Mouse (Mus musculus) hindbrain, embryonic 11.5 days (tissue): ENCODE results near the gene Iars2. TPM values are rescaled to one million over a fixed set of nuclear protein-coding genes. Genes with fewer than 3 reads are reported as not detected.
A peak's percentile ranks its signal among the peaks of the same experiment; 100 is the strongest.
"Not testable (repeated sequence)": the region's sequence is repeated elsewhere in the genome, so short reads cannot be mapped to it uniquely, and the experiment has no call there.

Experiments used
- ATAC-seq: fragments of 200-750 bp; cut with Nextera tagmentation; 2 replicates; pipeline ENCODE4 v1.8.0; 2017; ENCODE audit warnings: mild to moderate bottlenecking, moderate TSS enrichment, moderate library complexity; ENCODE audit not compliant: low FRiP score
- DNase-seq: peaks from one replicate; pipeline ENCODE4 v3.0.0-alpha.2; 2015; ENCODE audit warnings: low spot score
- H3K27ac ChIP-seq: fragments of 300-500 bp; sonication (generic); 2 replicates; pipeline ENCODE4 v1.5.1; 2014; ENCODE audit warnings: mild to moderate bottlenecking, low read depth, low read length
- H3K27me3 ChIP-seq: fragments of 300-500 bp; sonication (generic); 2 replicates; pipeline ENCODE4 v1.6.1; 2014; ENCODE audit warnings: mild to moderate bottlenecking, low read length, moderate library complexity, mixed read lengths; ENCODE audit not compliant: control insufficient read depth, insufficient read depth
- H3K36me3 ChIP-seq: fragments of 300-500 bp; sonication (generic); 2 replicates; pipeline ENCODE4 v1.6.1; 2014; ENCODE audit warnings: mild to moderate bottlenecking, low read length, moderate library complexity, mixed read lengths; ENCODE audit not compliant: control insufficient read depth, insufficient read depth
- H3K4me1 ChIP-seq: fragments of 300-500 bp; sonication (generic); replicated peaks from 2 replicates; pipeline ENCODE4 v1.6.1; 2014; ENCODE audit warnings: low read length, mixed read lengths; ENCODE audit not compliant: control insufficient read depth, insufficient read depth
- H3K4me2 ChIP-seq: fragments of 300-500 bp; sonication (generic); replicated peaks from 2 replicates; pipeline ENCODE4 v1.6.1; 2014; ENCODE audit warnings: mild to moderate bottlenecking, low read depth, low read length
- H3K4me3 ChIP-seq: fragments of 300-500 bp; sonication (generic); 2 replicates; pipeline ENCODE4 v1.5.1; 2014; ENCODE audit warnings: low read depth, low read length
- H3K9ac ChIP-seq: fragments of 300-500 bp; sonication (generic); 2 replicates; pipeline ENCODE4 v1.6.1; 2014; ENCODE audit warnings: low read depth, low read length
- H3K9me3 ChIP-seq: fragments of 300-500 bp; sonication (generic); 2 replicates; pipeline ENCODE4 v1.6.1; 2016; ENCODE audit warnings: low read length; ENCODE audit not compliant: control insufficient read depth
- WGBS: fragments of 180-500 bp; shearing (Covaris S2); extraction: QIAGEN DNeasy Blood & Tissue Kit; methylation state at CpG from one replicate; pipeline ENCODE4 v1.1.7; 2014; 5-methylcytosine and 5-hydroxymethylcytosine counted together
- polyA plus RNA-seq: library from polyadenylated mRNA; unstranded; fragments of >200 nt; fragmentation: Nextera tagmentation; extraction: Ambion mirVana; gene quantifications from 2 replicates; pipeline ENCODE4 v1.2.1, GENCODE M21; 2014

Gene Iars2
- polyA plus RNA-seq, 1 experiment from 2014 or later = 19.2 TPM

DNA sequence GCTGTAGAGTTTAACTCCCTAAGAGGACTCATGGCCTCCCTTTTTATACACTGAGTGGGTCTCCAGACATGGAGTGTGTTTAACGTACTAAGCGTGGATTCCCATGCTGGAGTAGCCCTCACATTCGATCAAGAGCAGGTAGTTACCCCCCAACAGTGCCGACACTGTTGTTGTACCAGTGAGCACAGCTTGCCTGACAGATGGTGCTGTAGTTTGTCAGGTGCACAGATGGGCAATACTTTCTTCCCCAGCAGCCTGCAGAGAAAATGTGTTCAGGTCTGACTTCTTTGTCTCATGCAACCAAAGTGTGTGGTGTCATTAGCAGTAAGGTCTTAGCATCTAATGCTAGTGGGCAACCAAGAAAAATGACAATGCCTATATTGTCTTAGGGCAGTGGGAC, 13.2 kb upstream of the Iars2 start:
- Histone ChIP-seq H3K4me2 (no peak overlapping the region), H3K4me3 (no peak overlapping the region), H3K9ac (no peak overlapping the region), H3K36me3 (peaks cover 6% of the 10 kb centered on the region; the same call in 1 of the 2 replicates), H3K27ac (no peak overlapping the region), H3K4me1 (no peaks in the 10 kb centered on the region), H3K27me3 (no peaks in the 10 kb centered on the region), H3K9me3 (no peaks in the 10 kb centered on the region)
- DNase-seq (no peak), ATAC-seq (no peak)
- 93% methylated on average over 4 of the region's 4 CpGs for WGBS

DNA sequence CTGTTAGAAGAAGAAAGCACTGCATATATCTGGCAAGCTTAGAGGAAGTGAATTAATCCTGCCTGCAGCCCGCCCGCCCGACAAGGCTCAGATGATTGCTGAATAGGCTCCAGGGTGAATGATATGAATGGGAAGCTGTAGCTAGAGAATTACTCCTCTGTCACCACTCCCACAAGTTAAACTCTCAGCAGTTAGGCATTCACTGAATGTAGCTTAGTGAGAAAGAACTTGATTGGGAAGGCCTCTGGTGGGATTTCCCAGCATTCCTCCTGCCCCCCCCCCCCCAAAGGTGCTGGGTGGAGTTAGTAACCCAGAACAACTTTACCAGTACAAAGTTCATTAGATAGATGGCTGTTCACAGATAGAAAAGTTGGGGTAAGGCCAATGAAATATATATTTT, 7.3 kb upstream of the Iars2 start:
- no peaks in the 10 kb centered on the region for H3K9me3 ChIP-seq
- H3K9ac ChIP-seq = no peak overlapping the region
- H3K4me2 ChIP-seq = no peak overlapping the region
- H3K4me1 ChIP-seq = 0 out of 2 replicates have a peak, but pooled peaks cover 3% of the 10 kb centered on the region
- H3K4me3 ChIP-seq = no peak overlapping the region
- WGBS = 69% methylated on average over 3 of the region's 3 CpGs
- H3K27ac ChIP-seq = no peak overlapping the region
- H3K36me3 ChIP-seq = peaks cover 3% of the 10 kb centered on the region; the same call in 1 of the 2 replicates
- DNase-seq (no peak), ATAC-seq (no peak)
- H3K27me3 ChIP-seq = no peaks in the 10 kb centered on the region

DNA sequence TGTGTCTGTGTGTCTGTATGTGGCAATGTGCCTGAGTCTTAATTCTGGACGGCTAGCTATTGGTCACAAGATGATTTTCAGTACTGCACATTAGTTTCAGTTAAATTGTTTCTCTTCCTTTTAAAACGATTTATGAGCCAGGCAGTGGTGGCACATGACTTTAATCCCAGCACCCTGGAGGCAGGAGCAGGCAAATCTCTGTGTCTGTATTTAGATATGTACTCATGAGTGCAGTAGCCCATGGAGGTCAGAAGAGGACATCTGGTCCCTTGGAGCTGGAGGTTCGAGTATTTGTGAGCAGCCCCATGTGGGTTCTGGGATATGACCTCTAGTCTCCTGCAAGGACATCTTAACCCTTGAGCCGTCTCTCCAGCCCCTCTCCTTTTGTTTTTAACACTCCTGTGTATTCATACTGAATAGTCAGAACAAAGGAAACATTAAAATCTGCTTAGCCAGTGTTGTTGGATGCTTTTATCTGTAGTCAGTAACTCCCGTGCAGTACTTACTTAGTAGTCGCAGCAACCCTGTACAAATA, 6.1 kb upstream of the Iars2 start:
- peaks cover 3% of the 10 kb centered on the region; the same call in 1 of the 2 replicates for H3K36me3 ChIP-seq
- DNase-seq (no peak), ATAC-seq (no peak)
- H3K27ac ChIP-seq = no peak overlapping the region
- H3K4me2 ChIP-seq = no peak overlapping the region
- no peak overlapping the region for H3K9ac ChIP-seq
- 0 out of 2 replicates have a peak, but pooled peaks cover 3% of the 10 kb centered on the region for H3K4me1 ChIP-seq
- no peaks in the 10 kb centered on the region for H3K27me3 ChIP-seq
- 81% methylated on average over 6 of the region's 6 CpGs for WGBS
- H3K4me3 ChIP-seq = no peak overlapping the region
- no peaks in the 10 kb centered on the region for H3K9me3 ChIP-seq

DNA sequence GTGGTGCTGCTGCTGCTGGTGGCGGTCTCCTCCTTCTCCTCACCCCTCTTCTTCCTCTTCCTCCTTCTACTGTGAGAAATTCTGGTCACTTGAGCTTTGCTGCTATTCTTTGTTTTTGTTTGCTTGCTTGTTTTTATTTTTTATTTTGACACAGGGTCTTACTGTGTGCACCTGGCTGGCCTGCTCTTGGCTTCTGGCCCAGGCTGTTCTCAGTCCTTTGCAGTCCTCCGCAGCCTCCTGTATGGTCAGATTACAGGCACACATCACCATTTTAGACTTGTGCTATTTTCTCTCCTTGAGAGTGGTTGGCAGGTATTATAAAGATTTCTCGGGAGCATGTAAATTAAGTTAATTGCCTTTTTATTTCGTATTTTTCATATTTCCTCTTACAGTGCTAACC, 4.9 kb upstream of the Iars2 start:
- H3K4me3 ChIP-seq = no peak overlapping the region
- no peaks in the 10 kb centered on the region for H3K27me3 ChIP-seq
- DNase-seq (no peak), ATAC-seq (no peak)
- H3K9me3 ChIP-seq = no peaks in the 10 kb centered on the region
- no peak overlapping the region for H3K9ac ChIP-seq
- no peak overlapping the region for H3K4me2 ChIP-seq
- 93% methylated on average over 4 of the region's 4 CpGs for WGBS
- 0 out of 2 replicates have a peak, but pooled peaks cover 3% of the 10 kb centered on the region for H3K4me1 ChIP-seq
- no peak overlapping the region for H3K27ac ChIP-seq
- H3K36me3 ChIP-seq = no peaks in the 10 kb centered on the region

GRCm38 (mm10) chr1:185333651-185334050, 4.5 kb upstream of the Iars2 start:
- Histone ChIP-seq H3K9ac (no peak overlapping the region), H3K4me1 (0 out of 2 replicates have a peak, but pooled peaks cover 3% of the 10 kb centered on the region), H3K27ac (no peak overlapping the region), H3K4me2 (no peak overlapping the region), H3K9me3 (no peaks in the 10 kb centered on the region), H3K27me3 (no peaks in the 10 kb centered on the region), H3K36me3 (no peaks in the 10 kb centered on the region), H3K4me3 (no peak overlapping the region)
- ATAC-seq (no peak), DNase-seq (no peak)
- WGBS = 90% methylated on average over 5 of the region's 5 CpGs

DNA sequence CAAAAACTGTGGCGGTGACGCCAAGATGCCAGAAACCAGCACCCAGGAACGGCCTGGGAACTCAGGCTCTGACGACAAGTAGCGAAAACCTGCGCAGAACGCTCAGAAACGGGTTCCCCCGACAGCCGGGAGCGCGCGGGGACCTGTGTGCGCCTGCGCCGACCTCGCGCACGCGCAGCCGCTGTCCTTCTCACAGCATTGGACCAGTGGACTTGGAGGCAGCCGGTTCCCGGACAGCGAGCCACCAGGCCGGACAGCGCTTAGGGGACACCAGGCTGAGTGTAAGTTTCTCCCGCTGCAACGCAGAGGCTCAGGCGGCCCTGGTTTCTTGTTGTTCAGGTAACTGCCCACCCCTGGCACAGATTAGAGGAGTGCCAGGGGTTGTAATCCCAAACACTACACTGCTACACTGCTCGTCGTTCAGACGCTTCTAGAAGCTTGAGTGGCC, 2.8 kb upstream of the Iars2 start, which contains the start of gene Bpnt1:
TSS of gene Bpnt1 (plus strand) at position 167 of the 448 bp plus-strand sequence.
- ATAC-seq = peak; percentile 85
- Histone ChIP-seq H3K27ac (peak within 1 kb of the TSS; percentile 37; the same call in 1 of the 2 replicates), H3K27me3 (no peaks in the 10 kb centered on the region), H3K4me2 (peak within 1 kb of the TSS; percentile 60), H3K9ac (peak within 1 kb of the TSS; percentile 71), H3K4me1 (0 out of 2 replicates have a peak, but pooled peaks cover 3% of the 10 kb centered on the region), H3K4me3 (peak within 1 kb of the TSS; percentile 55), H3K9me3 (no peaks in the 10 kb centered on the region), H3K36me3 (no peaks in the 10 kb centered on the region)
- WGBS = 1% methylated on average over 32 of the region's 32 CpGs
- DNase-seq = peak; percentile 94

GRCm38 (mm10) chr1:185331364-185331763, 2.2 kb upstream of the Iars2 start:
- 0 out of 2 replicates have a peak, but pooled peaks cover 3% of the 10 kb centered on the region for H3K4me1 ChIP-seq

DNA sequence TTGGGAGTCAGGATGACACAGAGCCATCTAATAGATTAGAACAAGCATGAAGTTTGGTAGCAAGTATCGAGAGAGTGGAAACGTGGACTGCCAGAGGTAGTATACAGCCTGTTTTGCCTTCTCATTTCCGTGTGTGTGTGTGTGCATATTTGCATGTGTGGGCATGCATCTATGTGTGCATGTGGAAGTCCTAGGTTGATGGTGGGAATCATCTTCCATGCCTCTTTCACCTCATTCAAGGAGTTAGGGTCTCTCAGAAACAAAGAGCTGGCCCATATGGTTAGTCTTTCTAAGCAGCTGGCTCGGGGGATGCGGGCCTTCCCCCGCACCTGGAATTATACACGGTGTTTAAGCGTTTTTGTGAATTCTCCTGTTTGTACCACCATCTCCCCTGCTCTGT, 655 bp upstream of the Iars2 start:
- H3K9me3 ChIP-seq = no peaks in the 10 kb centered on the region
- H3K4me2 ChIP-seq = no peak overlapping the region
- 89% methylated on average over 8 of the region's 8 CpGs for WGBS
- no peak for ATAC-seq
- H3K9ac ChIP-seq = no peak overlapping the region
- DNase-seq = no peak
- 0 out of 2 replicates have a peak, but pooled peaks cover 3% of the 10 kb centered on the region for H3K4me1 ChIP-seq
- H3K36me3 ChIP-seq = no peaks in the 10 kb centered on the region
- H3K27ac ChIP-seq = no peak overlapping the region
- no peak overlapping the region for H3K4me3 ChIP-seq
- H3K27me3 ChIP-seq = no peaks in the 10 kb centered on the region

More at GRCm38 (mm10) chr1:185331364-185331763, 2.2 kb upstream of the Iars2 start:
- H3K4me3 ChIP-seq = no peak overlapping the region
- H3K27me3 ChIP-seq = no peaks in the 10 kb centered on the region
- H3K9me3 ChIP-seq = no peaks in the 10 kb centered on the region
- H3K27ac ChIP-seq = no peak overlapping the region
- DNase-seq (peak; percentile 7), ATAC-seq (no peak)
- H3K9ac ChIP-seq = no peak overlapping the region
- H3K4me2 ChIP-seq = no peak overlapping the region; the same call in 1 of the 2 replicates
- WGBS = 57% methylated on average over 5 of the region's 5 CpGs
- H3K36me3 ChIP-seq = no peaks in the 10 kb centered on the region

DNA sequence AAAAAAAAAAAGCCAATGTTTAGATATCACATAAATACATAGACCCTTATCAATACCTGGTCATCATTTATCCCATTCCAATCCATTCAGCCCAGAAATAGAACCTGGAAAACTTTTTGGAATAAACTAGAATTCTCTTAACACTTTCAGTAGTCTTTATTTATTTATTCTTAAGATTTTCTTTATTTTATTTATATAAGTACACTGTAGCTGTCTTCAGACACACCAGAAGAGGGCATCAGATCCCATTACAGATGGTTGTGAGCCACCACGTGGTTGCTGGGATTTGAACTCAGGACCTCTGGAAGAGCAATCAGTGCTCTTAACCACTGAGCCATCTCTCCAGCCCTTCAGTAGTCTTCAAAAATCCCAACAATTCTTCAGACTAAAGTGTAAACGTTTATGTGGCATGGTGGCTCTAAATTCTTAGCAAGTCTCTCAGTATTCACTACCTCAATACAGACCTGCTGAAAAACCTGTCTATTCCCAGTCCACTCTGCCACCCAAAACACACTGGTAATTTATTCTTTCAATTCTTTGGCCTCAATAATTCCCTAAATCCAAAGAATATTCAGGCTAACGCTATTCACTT, 1.3 kb downstream of the Iars2 start:
- H3K27me3 ChIP-seq, H3K36me3 ChIP-seq, H3K9ac ChIP-seq, H3K9me3 ChIP-seq, ATAC-seq, H3K4me2 ChIP-seq, H3K4me1 ChIP-seq, H3K27ac ChIP-seq, DNase-seq: not testable (repeated sequence)
- WGBS = 71% methylated on average over 3 of the region's 3 CpGs
- H3K4me3 ChIP-seq = peak overlapping the region; percentile 92
